Mouse (Mus musculus) bone marrow macrophage, adult 2 months (primary cell): ENCODE results near the gene Prex1.

Experiments used
- CTCF ChIP-seq: IDR thresholded peaks from 2 replicates; pipeline ENCODE4 v1.5.1; 2012; ENCODE audit warnings: low read depth, mild to moderate bottlenecking, low read length, moderate library complexity
- POLR2A ChIP-seq: IDR thresholded peaks from 2 replicates; pipeline ENCODE4 v1.6.1; 2012; ENCODE audit warnings: mild to moderate bottlenecking, low read depth, low read length, borderline replicate concordance

- TF ChIP-seq POLR2A, result no peak
- TF ChIP-seq CTCF, result no peak
Observed at GRCm38 (mm10) chr2:166629941-166630674, 83.5 kb downstream of the Prex1 start.
